Mouse (Mus musculus) CH12.LX (cell line): Measurements from ENCODE around the gene Rimkla. TPM values are rescaled to one million over a fixed set of nuclear protein-coding genes. Genes with fewer than 3 reads are reported as not detected.

ENCODE experiments used
- DNase-seq: peaks from one replicate; pipeline ENCODE4 v3.0.0-alpha.2; 2013; ENCODE audit errors: extremely low read depth
- H3K27ac ChIP-seq: 2 replicates; pipeline ENCODE4 v1.5.1; 2012; ENCODE audit warnings: low read depth, mild to moderate bottlenecking, control low read depth, moderate library complexity; ENCODE audit not compliant: insufficient read depth
- H3K27me3 ChIP-seq: replicated peaks from 2 replicates; pipeline ENCODE3; 2012; ENCODE audit warnings: inconsistent platforms
- H3K36me3 ChIP-seq, 2 experiments: replicated peaks in 1 of 2; 2 replicates each; pipeline versions ENCODE3 to v1.6.1; 2012; ENCODE audit warnings: inconsistent platforms in 1 of 2, low read length in 1 of 2, mild to moderate bottlenecking in 1 of 2, mixed read lengths in 1 of 2, moderate library complexity in 1 of 2; ENCODE audit not compliant: control insufficient read depth in 1 of 2, insufficient read depth in 1 of 2
- H3K4me1 ChIP-seq, 2 experiments: 2 replicates each; pipeline ENCODE4 v1.6.1; 2012; ENCODE audit warnings: inconsistent platforms in 1 of 2, moderate library complexity in 1 of 2; ENCODE audit not compliant: insufficient read depth in 2 of 2, control insufficient read depth in 1 of 2
- H3K4me2 ChIP-seq: 2 replicates; pipeline ENCODE4 v1.6.1; 2012; ENCODE audit warnings: low read depth, mild to moderate bottlenecking, control low read depth; ENCODE audit not compliant: poor library complexity, insufficient read depth, severe bottlenecking
- H3K4me3 ChIP-seq, 3 experiments: fragments of 150-350 bp in 1 of 3; sonication (generic) in 1 of 3; replicated peaks in 1 of 3; 2 replicates each; pipeline versions ENCODE3 to v1.5.1; 2011 to 2012; ENCODE audit warnings: low read depth in 2 of 3, low read length in 2 of 3, mild to moderate bottlenecking in 2 of 3, moderate library complexity in 2 of 3, control low read depth in 1 of 3, improper control_type of control experiment in 1 of 3, inconsistent platforms in 1 of 3, mixed read lengths in 1 of 3; ENCODE audit not compliant: poor library complexity in 1 of 3
- H3K79me2 ChIP-seq: replicated peaks from 2 replicates; pipeline ENCODE4 v1.6.1; 2012; ENCODE audit warnings: mild to moderate bottlenecking, moderate library complexity; ENCODE audit not compliant: control insufficient read depth, poor library complexity, insufficient read depth, severe bottlenecking; ENCODE audit errors: extremely low read depth
- H3K9ac ChIP-seq: 2 replicates; pipeline ENCODE4 v1.6.1; 2012; ENCODE audit warnings: low read depth, mild to moderate bottlenecking, control low read depth, moderate library complexity; ENCODE audit not compliant: insufficient read depth
- H3K9me3 ChIP-seq: replicated peaks from 2 replicates; pipeline ENCODE3; 2012; ENCODE audit warnings: low read length, inconsistent platforms, mixed read lengths
- BHLHE40 ChIP-seq: IDR thresholded peaks from 2 replicates; pipeline ENCODE4 v1.6.1; 2011; ENCODE audit warnings: mild to moderate bottlenecking, low read depth, low read length, improper control_type of control experiment
- CHD1 ChIP-seq: IDR thresholded peaks from 2 replicates; pipeline ENCODE4 v1.6.1; 2012; ENCODE audit warnings: low read depth, low read length, improper control_type of control experiment, inconsistent platforms
- CHD2 ChIP-seq: IDR thresholded peaks from 2 replicates; pipeline ENCODE4 v1.6.1; 2011; ENCODE audit warnings: low read length, improper control_type of control experiment
- CTCF ChIP-seq, 2 experiments: IDR thresholded peaks in 1 of 2; conservative IDR thresholded peaks in 1 of 2; 2 replicates each; pipeline ENCODE4 v1.5.1; 2011 to 2012; ENCODE audit warnings: low read depth in 2 of 2, low read length in 2 of 2, improper control_type of control experiment in 1 of 2, inconsistent platforms in 1 of 2, mild to moderate bottlenecking in 1 of 2, moderate library complexity in 1 of 2
- E2F4 ChIP-seq: IDR thresholded peaks from 2 replicates; pipeline ENCODE4 v1.6.1; 2011; ENCODE audit warnings: low read depth, low read length, improper control_type of control experiment; ENCODE audit not compliant: insufficient replicate concordance
- ELF1 ChIP-seq: IDR thresholded peaks from 2 replicates; pipeline ENCODE4 v1.6.1; 2014; ENCODE audit warnings: low read depth, mild to moderate bottlenecking, inconsistent platforms, low read length, improper control_type of control experiment
- EP300 ChIP-seq: IDR thresholded peaks from 2 replicates; pipeline ENCODE4 v1.6.1; 2011; ENCODE audit warnings: low read length, improper control_type of control experiment
- ETS1 ChIP-seq: conservative IDR thresholded peaks from 2 replicates; pipeline ENCODE4 v1.6.1; 2012; ENCODE audit warnings: low read depth, mild to moderate bottlenecking, inconsistent platforms, low read length, improper control_type of control experiment, moderate library complexity
- GABPA ChIP-seq: IDR thresholded peaks from 2 replicates; pipeline ENCODE4 v1.6.1; 2012; ENCODE audit warnings: low read depth, low read length, improper control_type of control experiment, inconsistent platforms; ENCODE audit not compliant: insufficient replicate concordance
- IRF4 ChIP-seq: IDR thresholded peaks from 2 replicates; pipeline ENCODE4 v1.6.1; 2014; ENCODE audit warnings: low read depth, mild to moderate bottlenecking, inconsistent platforms, low read length, improper control_type of control experiment
- JUND ChIP-seq: conservative IDR thresholded peaks from 2 replicates; pipeline ENCODE4 v1.6.1; 2011; ENCODE audit warnings: low read depth, low read length, improper control_type of control experiment
- KAT2A ChIP-seq: IDR thresholded peaks from 2 replicates; pipeline ENCODE4 v1.6.1; 2012; ENCODE audit warnings: low read length, improper control_type of control experiment, inconsistent platforms; ENCODE audit not compliant: insufficient replicate concordance
- MAFK ChIP-seq: IDR thresholded peaks from 2 replicates; pipeline ENCODE4 v1.6.1; 2011; ENCODE audit warnings: low read length, improper control_type of control experiment; ENCODE audit not compliant: insufficient replicate concordance
- MAX ChIP-seq: IDR thresholded peaks from 2 replicates; pipeline ENCODE4 v1.6.1; 2011; ENCODE audit warnings: low read length, improper control_type of control experiment
- MAZ ChIP-seq: IDR thresholded peaks from 2 replicates; pipeline ENCODE4 v1.6.1; 2012; ENCODE audit warnings: low read depth, mild to moderate bottlenecking, inconsistent platforms, low read length, improper control_type of control experiment, moderate library complexity
- MYC ChIP-seq: IDR thresholded peaks from 2 replicates; pipeline ENCODE4 v1.6.1; 2011; ENCODE audit warnings: low read depth, mild to moderate bottlenecking, improper control_type of control experiment, low read length
- NELFE ChIP-seq: IDR thresholded peaks from 2 replicates; pipeline ENCODE4 v1.6.1; 2011; ENCODE audit warnings: low read depth, low read length, improper control_type of control experiment
- NRF1 ChIP-seq: IDR thresholded peaks from 2 replicates; pipeline ENCODE4 v1.6.1; 2014; ENCODE audit warnings: low read depth, mild to moderate bottlenecking, inconsistent platforms, low read length, improper control_type of control experiment, moderate library complexity
- PAX5 ChIP-seq: IDR thresholded peaks from 2 replicates; pipeline ENCODE4 v1.6.1; 2012; ENCODE audit warnings: low read length, inconsistent platforms, mixed read lengths
- POLR2A ChIP-seq: IDR thresholded peaks from 2 replicates; pipeline ENCODE4 v1.6.1; 2011; ENCODE audit warnings: low read depth, mild to moderate bottlenecking, improper control_type of control experiment, low read length
- POLR2AphosphoS2 ChIP-seq: IDR thresholded peaks from 2 replicates; pipeline ENCODE4 v1.6.1; 2011; ENCODE audit warnings: low read depth, low read length, improper control_type of control experiment
- RAD21 ChIP-seq: IDR thresholded peaks from 2 replicates; pipeline ENCODE4 v1.6.1; 2011; ENCODE audit warnings: low read depth, mild to moderate bottlenecking, low read length, improper control_type of control experiment, moderate library complexity
- RCOR1 ChIP-seq: conservative IDR thresholded peaks from 2 replicates; pipeline ENCODE4 v1.6.1; 2012; ENCODE audit warnings: low read depth, mild to moderate bottlenecking, inconsistent platforms, low read length, improper control_type of control experiment
- SIN3A ChIP-seq: IDR thresholded peaks from 2 replicates; pipeline ENCODE4 v1.6.1; 2012; ENCODE audit warnings: low read length, improper control_type of control experiment, inconsistent platforms
- UBTF ChIP-seq: IDR thresholded peaks from 2 replicates; pipeline ENCODE4 v1.6.1; 2012; ENCODE audit warnings: low read depth, mild to moderate bottlenecking, inconsistent platforms, low read length, improper control_type of control experiment, moderate library complexity
- ZKSCAN1 ChIP-seq: IDR thresholded peaks from 2 replicates; pipeline ENCODE4 v1.6.1; 2012; ENCODE audit warnings: low read depth, inconsistent platforms, low read length, improper control_type of control experiment, borderline replicate concordance
- ZMIZ1 ChIP-seq: IDR thresholded peaks from 2 replicates; pipeline ENCODE4 v1.6.1; 2012; ENCODE audit warnings: low read depth, mild to moderate bottlenecking, inconsistent platforms, low read length, improper control_type of control experiment
- ZNF384 ChIP-seq: IDR thresholded peaks from 2 replicates; pipeline ENCODE4 v1.6.1; 2012; ENCODE audit warnings: low read depth, low read length, improper control_type of control experiment, inconsistent platforms
- dilution Hi-C: fragments of 300-500 bp; cut with MboI; formaldehyde crosslinking; loops from 2 replicates; pipeline ENCODE4 v1.14.3; 2020; ENCODE audit warnings: low sequenced_read_pairs; ENCODE audit not compliant: extremely low pct_unique_long_range_greater_than_20kb, extremely low pct_ligation_motif_present
- in situ Hi-C: fragments of 300-500 bp; cut with MboI; formaldehyde crosslinking; loops from 3 replicates; pipeline ENCODE4 v1.14.3; 2019; ENCODE audit warnings: low sequenced_read_pairs, low pct_ligation_motif_present, low pct_unique_long_range_greater_than_20kb, mixed read lengths
- polyA plus RNA-seq: library from polyadenylated mRNA; unstranded; fragments of >175 nt; gene quantifications from 2 replicates; pipeline ENCODE4 v1.2.1, GENCODE M21; 2012; ENCODE audit warnings: low read depth; ENCODE audit not compliant: insufficient read length
- total RNA-seq, 2 experiments: library from RNA; depleted of rRNA; stranded (reverse); fragments of 300-350 nt in 1 of 2; fragments of >200 nt in 1 of 2; gene quantifications; 2 replicates each; pipeline ENCODE4 v1.2.3; 2012 to 2014

Rimkla gene
- total and polyA plus RNA-seq, 3 experiments, result 0.48 to 0.84 (median 0.59) TPM

GRCm38 (mm10) chr4:119462858-119463755 lies 29.3 kb downstream of the Rimkla start (continued):
- TF ChIP-seq ETS1 (peak; percentile 41; the same call in 1 of the 2 replicates), JUND (no peak), BHLHE40 (peak; percentile 24; the same call in 1 of the 2 replicates), POLR2A (peak; percentile 67), CHD1 (no peak), PAX5 (no peak), RAD21 (peak; percentile 47), EP300 (no peak), MAX (peak; percentile 82)

GRCm38 (mm10) chr4:119462457-119462856 lies 30.0 kb downstream of the Rimkla start:
- in situ Hi-C loops, result no loop called here

GRCm38 (mm10) chr4:119460728-119461141 lies 31.7 kb downstream of the Rimkla start:
- in situ Hi-C loops, result no loop called here
- H3K27me3 ChIP-seq, result no peaks in the 10 kb centered on the region
- H3K4me1 ChIP-seq, result peaks cover 26 to 81% of the 10 kb centered on the region in 2 experiments
- TF ChIP-seq NRF1 (no peak), MYC (peak; percentile 66), UBTF (no peak), KAT2A (0 out of 2 replicates have a peak, but pooled peaks have one; percentile 16), NELFE (peak; percentile 46; the same call in 1 of the 2 replicates), EP300 (no peak), IRF4 (no peak), ZKSCAN1 (no peak), ZMIZ1 (no peak), E2F4 (no peak), ELF1 (0 out of 2 replicates have a peak, but pooled peaks have one; percentile 54), RAD21 (no peak), GABPA (no peak), CHD2 (no peak), MAZ (no peak), POLR2AphosphoS2 (no peak), CHD1 (no peak), JUND (no peak), RCOR1 (no peak), CTCF (conservative IDR thresholded peaks at IDR 0.05 in 1 of 2, IDR thresholded peaks at IDR 0.05 in 1 of 2; ENCODE audit: low read depth in 2 of 2, low read length in 2 of 2) (no peak), PAX5 (no peak), POLR2A (no peak), MAFK (no peak), SIN3A (peak; percentile 51; the same call in 1 of the 2 replicates)

More at GRCm38 (mm10) chr4:119462457-119462856, 30.0 kb downstream of the Rimkla start:
- peaks cover 26 to 78% of the 10 kb centered on the region in 2 experiments for H3K4me1 ChIP-seq
- H3K9ac ChIP-seq, result no peak overlapping the region
- dilution Hi-C loops, result no loop called here
- H3K27me3 ChIP-seq, result no peaks in the 10 kb centered on the region
- no peak for DNase-seq
- H3K36me3 ChIP-seq, result peaks cover 0 to 5% of the 10 kb centered on the region in 2 experiments
- H3K79me2 ChIP-seq, result no peaks in the 10 kb centered on the region
- no peak for TF ChIP-seq CHD2
- TF ChIP-seq ZNF384, result no peak
- TF ChIP-seq NELFE, result no peak
- peak overlapping the region; percentile 62 for H3K4me2 ChIP-seq
- H3K27ac ChIP-seq, result no peak overlapping the region
- H3K4me3 ChIP-seq, result peak overlapping the region in 2 of 3 experiments; percentile 44 to 57
- no peaks in the 10 kb centered on the region for H3K9me3 ChIP-seq

More at GRCm38 (mm10) chr4:119460728-119461141, 31.7 kb downstream of the Rimkla start:
- peak; percentile 55 for DNase-seq
- Histone ChIP-seq H3K4me2 (peak overlapping the region; percentile 62), H3K36me3 (peaks cover 0 to 3% of the 10 kb centered on the region in 2 experiments), H3K79me2 (no peaks in the 10 kb centered on the region), H3K4me3 (peak overlapping the region in 1 of 3 experiments; percentile 57), H3K27ac (peak overlapping the region; percentile 30; the same call in 1 of the 2 replicates), H3K9ac (peak overlapping the region; percentile 2), H3K9me3 (no peaks in the 10 kb centered on the region)
- dilution Hi-C loops, result no loop called here
